Mouse (Mus musculus): ENCODE measurements around the gene Spred2.
"Not testable (repeated sequence)": the region's sequence is repeated elsewhere in the genome, so short reads cannot be mapped to it uniquely, and the experiment has no call there.

Gene Spred2

DNA sequence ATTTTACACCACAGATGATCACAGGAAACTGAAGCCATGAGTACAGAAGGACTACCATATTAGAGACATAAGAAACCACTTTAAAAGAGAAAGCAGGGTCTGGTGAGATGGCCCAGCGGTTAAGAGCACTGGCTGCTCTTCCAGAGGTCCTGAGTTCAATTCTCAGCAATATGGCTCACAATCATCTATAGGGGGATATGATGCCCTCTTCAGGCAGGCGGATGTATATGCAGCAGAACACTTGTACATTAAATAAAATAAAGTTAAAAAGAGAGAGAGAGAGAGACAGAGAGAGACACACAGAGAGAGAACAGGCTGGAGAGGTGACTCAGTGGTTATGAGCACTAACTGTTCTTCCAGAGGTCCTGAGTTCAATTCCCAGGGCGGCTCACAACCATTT, 121.4 kb downstream of the Spred2 start:
- in situ Hi-C loops (cut with MboI, MseI) = no loop called here

DNA sequence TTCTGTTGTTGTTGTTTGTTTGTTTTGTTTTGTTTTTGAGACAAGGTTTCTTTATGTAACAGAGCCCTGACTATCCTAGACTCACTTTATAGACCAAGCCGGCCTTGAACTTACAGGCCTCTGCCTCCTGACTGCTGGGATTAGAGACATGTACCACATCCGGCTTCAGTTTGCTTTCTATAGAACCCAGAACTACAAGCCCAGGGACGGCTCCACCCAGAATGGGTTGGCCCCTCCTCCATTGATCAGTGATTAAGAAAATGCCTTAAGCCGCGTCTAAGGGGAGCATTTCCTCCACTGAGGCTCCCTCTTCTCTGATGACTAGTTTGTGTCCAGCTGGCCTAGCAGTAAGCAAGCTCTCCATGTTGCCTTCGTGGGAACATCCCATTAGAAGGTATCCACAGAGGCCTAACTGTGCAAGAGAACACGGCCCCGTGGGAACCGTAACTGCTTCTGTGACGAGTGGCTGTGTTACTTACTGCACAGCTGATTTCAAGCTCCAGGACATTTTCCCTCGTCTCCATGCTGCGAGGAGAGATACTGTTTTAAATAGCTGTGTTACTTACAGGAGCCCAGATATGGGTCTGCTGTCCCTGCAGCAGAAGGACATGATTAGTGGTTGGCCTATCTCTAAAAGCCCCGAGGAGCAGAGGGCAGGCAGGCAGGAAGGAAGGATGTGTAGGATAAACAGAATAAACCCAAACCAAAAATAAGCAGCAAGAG, 128.8 kb downstream of the Spred2 start:
- in situ Hi-C loops (cut with MboI, MseI) = no loop called here

DNA sequence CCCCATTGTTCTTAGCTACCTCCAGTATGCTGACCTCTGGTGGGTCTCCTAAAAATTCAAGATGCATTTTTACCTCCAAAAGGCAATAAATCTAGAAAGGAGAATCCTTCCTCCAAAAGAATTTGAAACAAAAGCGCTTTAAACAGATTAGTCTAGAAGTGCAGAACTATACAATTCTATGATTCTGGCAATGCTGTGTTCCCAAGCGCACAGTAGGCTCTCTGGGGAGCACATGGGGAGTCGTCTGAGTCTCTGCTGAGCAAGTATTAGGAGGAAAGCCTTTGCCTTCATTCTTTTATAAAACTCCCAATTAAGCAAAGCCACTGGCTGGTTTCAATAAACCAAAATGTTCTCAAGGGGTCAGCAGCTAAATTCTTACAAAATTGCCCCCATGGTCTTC, 129.8 kb downstream of the Spred2 start:
- in situ Hi-C loops (cut with MboI, MseI) = no loop called here

GRCm38 (mm10) chr11:20054617-20055016, 130.4 kb downstream of the Spred2 start:
- in situ Hi-C loops (cut with MboI, MseI) = no loop called here

DNA sequence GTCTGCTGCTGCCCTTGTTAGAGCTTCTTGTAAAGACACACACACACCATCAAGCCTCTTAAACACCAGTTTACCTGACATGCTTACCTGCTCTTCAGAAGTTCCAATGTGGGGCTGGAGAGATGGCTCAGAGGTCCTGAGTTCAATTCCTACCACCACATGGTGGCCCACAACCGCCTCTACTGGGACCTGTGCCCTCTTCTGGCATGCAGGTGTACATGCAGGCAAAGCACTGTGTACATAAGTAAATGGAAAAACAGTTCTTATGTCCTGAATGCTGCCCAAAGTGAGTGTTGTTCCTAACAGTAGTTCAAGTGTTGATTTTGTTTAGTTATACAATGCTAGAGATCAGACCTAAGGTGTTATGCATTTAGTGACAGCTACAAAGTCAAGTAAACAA, 132.0 kb downstream of the Spred2 start:
- in situ Hi-C loops (cut with MboI, MseI) = no loop called here

GRCm38 (mm10) chr11:20057429-20057828, 133.3 kb downstream of the Spred2 start:
- in situ Hi-C loops (cut with MboI, MseI) = no loop called here

DNA sequence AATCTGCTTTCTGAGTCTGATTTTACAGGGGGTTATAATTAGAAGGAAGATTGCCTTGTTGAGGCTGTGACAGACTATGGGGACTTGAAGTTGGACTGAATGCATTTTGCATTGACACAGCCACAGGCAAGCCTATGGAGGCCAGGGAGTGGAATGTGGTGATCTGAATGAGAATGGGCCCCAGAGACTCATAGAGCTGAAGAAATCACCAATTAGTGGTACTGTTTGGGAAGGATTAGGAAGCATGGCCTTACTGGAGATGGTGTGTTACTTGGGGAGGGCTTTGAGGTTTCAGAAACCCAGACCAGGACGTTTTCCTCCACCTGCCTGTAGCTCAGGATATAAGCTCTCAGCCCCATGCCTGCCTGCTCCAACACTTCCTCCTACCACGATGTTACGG, 135.6 kb downstream of the Spred2 start:
- in situ Hi-C loops (cut with MboI, MseI) = no loop called here

DNA sequence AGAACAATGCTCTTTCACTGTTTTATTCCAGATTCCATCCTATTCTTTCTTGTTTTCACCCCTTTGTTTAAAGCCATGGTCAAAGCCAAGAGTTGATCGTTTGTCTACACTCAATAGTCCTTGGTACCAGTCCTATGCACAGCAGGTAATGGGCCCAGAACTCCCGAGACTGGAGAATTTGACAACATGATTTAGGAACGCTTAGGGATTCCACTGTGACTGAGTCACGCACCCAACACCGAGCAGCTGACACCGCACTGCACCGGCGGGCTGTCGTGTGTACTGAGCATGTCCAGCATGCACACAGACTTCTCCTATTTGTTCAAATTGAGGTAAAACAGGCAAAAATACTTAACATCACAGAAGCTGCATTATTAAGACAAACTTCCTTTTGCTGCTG, 138.6 kb downstream of the Spred2 start:
- in situ Hi-C loops (cut with MboI, MseI) = not testable (repeated sequence)

DNA sequence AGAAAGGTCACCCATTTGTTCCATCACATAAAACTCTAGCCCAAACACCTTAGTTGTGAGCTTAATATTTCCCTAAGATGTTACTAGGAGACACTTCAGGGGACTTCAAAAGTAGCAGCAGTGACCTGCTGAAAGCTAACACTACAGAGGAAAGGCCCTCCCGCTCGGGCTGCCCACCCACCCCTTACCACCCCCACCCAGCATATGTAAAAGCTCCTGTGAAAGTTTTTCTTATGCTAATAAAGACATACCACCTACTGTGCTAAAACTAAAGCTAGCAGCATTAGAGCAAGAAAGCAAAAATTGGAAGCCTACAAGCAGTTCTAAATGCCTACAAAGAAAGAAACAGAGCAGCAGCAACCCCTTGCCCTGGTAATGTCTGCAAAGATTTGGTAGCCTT, 139.9 kb downstream of the Spred2 start:
- in situ Hi-C loops (cut with MboI, MseI) = not testable (repeated sequence)

DNA sequence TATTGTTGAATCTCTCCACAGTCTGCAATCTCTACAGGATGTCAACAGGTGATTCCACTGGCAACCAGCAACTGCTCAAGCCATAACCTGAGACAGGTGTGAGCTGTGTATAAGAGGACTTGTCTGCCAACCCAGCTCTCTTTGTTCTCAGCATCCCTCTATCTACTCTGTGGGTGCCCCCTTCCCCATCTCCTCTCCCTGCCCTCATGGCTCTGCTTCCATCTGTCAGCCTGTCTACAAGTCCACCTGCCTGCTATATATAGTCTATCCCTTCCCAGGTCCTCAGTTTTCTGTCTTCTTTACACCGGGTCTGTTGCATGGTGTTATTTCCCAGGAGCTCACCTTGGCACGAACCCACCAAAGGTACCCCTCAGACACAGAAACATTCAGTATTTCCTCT, 140.8 kb downstream of the Spred2 start:
- in situ Hi-C loops (cut with MboI, MseI) = loop anchor here (5.0 kb wide), 1 partner anchor 243 kb away; no protein-coding TSS in a partner anchor

DNA sequence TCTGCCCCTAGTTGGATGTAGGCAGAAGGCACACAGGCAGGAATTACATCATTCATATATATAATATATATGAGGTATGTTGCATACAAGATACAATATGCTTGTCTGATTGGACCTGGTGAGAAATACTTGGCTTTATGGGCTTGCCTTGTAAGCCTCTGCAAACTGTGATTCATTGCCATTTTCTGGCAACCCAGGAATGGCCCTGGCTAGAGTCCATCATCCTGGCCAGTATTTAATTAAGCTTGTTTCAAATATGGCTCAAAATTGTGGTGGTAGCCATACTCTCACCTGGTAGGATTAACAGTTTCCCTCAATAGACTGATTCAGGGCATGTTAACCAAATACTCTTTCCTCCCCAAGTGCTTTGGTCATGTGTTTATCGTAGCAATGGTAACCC, 141.9 kb downstream of the Spred2 start:
- in situ Hi-C loops (cut with MboI, MseI) = loop anchor here (5.0 kb wide), 1 partner anchor 244 kb away; no protein-coding TSS in a partner anchor

DNA sequence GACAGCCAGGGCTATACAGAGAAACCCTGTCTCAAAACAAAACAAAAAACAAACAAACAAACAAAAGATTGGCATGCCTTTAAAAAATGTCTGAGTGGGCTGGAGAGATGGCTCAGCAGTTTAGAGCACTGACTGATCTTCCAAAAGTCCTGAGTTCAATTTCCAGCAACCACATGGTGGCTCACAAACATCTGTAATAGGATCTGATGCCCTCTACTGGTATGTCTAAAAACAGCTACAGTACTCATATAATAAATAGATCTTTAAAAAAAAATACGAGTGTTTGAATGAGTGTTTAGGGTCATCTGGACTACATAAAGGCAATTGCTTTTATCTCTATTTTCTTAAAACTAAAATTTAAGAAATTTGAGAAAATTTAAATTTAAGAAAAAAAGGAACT, 143.3 kb downstream of the Spred2 start:
- in situ Hi-C loops (cut with MboI, MseI) = loop anchor here (5.0 kb wide), 1 partner anchor 245 kb away; no protein-coding TSS in a partner anchor

- in situ Hi-C loops (cut with MboI, MseI) = loop anchor here (5.0 kb wide), 1 partner anchor 246 kb away; no protein-coding TSS in a partner anchor
Observed at GRCm38 (mm10) chr11:20068346-20069004, 144.3 kb downstream of the Spred2 start.

- in situ Hi-C loops (cut with MboI, MseI) = no loop called here
Observed at GRCm38 (mm10) chr11:20072174-20072573, 148.0 kb downstream of the Spred2 start.

DNA sequence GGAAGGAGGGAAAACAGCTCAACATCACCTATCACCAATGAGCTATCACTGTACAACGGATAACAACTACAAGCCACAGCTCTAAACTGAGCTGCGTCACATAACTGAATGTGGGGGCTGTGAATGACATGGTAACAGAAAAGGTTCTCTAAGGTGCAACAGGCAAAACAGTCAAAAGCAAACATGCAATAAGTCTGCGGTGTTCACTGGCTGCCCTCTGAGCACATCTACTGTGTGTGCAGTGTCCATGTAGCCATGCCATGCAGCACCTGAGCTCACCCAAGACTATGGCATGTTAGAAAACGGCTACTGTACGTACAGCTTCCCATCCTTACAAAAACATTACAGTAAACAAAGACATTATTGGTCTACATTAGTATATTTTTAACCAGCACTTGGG, 148.7 kb downstream of the Spred2 start:
- in situ Hi-C loops (cut with MboI, MseI) = no loop called here

Data from T-helper 2 cell (primary cell).